Mouse (Mus musculus): ENCODE data around the gene Vps13d.

Vps13d gene

GRCm38 (mm10) chr4:144977057-144977456 lies 217.7 kb downstream of the Vps13d start:
- DNase-seq (ENCODE audit: low spot score in 2 of 2): no peak

DNA sequence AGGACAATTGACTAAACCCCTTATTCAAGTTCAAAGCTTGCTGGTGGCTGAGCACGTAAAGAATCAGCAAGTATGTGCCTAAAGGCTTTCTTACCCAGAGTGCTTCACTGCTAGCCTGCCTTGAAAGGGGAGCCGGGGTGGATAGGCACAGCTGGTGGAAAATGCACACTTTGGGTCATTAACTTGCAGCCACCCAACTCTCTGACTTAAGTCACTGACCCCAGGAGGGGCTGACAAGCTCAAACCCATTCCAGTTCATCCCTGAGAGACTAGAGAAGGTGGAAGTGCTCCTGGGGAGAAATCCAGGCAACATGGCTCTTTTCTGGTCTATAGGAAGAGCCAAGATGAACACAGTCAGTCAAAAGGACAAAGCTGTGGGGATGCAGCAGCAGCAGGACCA lies 219.3 kb downstream of the Vps13d start:
- no peak for DNase-seq (ENCODE audit: low spot score in 2 of 2)

- DNase-seq (ENCODE audit: low spot score in 2 of 2): no peak
Observed at GRCm38 (mm10) chr4:144974458-144974857, 220.3 kb downstream of the Vps13d start.

GRCm38 (mm10) chr4:144972948-144973720 lies 221.7 kb downstream of the Vps13d start:
- DNase-seq (ENCODE audit: low spot score in 2 of 2): peak in 1 of 2 experiments; percentile 44

DNA sequence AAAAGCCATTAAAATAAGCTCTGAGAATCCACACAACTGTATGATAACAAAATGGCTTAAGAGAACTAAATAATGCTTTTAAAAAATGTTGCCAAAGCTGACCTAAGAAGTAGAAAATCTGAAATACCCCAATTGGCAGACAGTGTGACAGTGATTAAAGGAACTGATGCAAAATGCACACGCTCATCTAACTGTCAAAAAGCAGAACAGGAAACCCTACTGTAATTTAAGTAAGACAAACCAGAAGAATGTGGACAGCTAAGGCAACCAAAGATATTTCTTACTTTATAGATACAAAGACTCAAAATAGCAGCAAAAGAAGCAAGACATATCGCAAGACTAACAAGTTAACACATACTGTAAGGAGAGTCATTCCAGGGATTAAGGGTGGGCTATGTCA lies 223.8 kb downstream of the Vps13d start:
- no peak for DNase-seq (ENCODE audit: low spot score in 2 of 2)

DNA sequence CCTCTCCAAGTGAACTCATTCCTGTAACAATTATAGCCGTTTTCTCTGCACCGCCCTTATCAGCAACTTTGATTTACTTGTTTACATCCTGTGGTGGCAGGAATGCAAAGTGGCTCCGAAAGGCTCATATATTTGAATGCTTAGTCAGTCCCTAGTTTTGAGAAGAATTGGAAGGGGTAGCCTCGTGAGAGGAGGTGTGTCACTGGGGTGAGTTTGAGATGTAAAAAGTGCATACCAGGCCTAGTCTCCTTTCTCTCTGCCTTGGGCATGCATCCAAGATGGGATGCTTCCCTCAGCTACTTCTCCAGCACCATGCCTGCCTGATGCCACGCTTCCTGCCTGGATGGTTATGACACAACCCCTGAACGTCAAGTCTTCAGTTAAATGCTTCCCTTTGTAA lies 225.8 kb downstream of the Vps13d start:
- DNase-seq (ENCODE audit: low spot score in 2 of 2): no peak

- DNase-seq (ENCODE audit: low spot score in 2 of 2): no peak
Observed at GRCm38 (mm10) chr4:144968371-144968770, 226.4 kb downstream of the Vps13d start.

DNA sequence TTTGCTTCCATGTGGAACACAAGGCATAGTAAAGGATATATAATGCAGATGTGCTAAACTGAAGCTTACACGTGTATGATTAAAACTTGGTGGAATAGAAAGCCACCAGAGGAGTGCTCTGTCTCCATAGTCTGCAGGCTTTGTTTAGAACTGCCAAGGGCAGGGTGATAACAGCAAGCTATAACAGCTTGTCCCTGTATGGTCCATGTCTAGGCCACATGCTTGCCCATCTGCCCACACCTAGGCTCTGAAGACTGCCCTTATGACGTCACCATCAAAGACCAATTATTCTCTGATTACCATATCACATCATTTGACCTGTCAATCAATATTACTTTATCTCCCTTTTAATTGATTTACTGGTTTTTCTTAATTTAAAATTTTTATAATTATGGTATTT lies 229.6 kb downstream of the Vps13d start:
- no peak for DNase-seq (ENCODE audit: low spot score in 2 of 2)

DNA sequence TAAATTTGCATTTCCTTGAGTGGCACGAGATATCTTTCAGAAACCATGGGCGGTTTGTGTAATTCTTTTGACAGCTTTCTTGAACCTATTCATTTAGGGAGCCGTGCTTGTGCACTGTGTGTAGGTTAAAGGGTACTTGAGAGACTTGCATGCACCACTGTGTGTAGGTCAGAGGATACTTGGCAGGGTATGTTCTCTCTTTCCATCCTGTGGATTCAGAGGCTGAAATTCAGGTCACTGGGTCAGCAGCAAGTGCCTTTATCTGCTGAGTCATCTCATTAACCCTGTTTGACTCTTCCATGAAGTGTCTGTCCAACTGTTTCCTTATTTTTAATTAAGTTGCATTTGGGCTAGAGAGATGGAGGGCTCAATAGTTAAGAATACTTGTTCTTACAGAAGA lies 233.1 kb downstream of the Vps13d start:
- DNase-seq (ENCODE audit: low spot score in 2 of 2): no peak

GRCm38 (mm10) chr4:144961232-144961631 lies 233.6 kb downstream of the Vps13d start:
- no peak for DNase-seq (ENCODE audit: low spot score in 2 of 2)

- DNase-seq (ENCODE audit: low spot score in 2 of 2): no peak
Observed at GRCm38 (mm10) chr4:144960188-144960904, 234.5 kb downstream of the Vps13d start.

DNA sequence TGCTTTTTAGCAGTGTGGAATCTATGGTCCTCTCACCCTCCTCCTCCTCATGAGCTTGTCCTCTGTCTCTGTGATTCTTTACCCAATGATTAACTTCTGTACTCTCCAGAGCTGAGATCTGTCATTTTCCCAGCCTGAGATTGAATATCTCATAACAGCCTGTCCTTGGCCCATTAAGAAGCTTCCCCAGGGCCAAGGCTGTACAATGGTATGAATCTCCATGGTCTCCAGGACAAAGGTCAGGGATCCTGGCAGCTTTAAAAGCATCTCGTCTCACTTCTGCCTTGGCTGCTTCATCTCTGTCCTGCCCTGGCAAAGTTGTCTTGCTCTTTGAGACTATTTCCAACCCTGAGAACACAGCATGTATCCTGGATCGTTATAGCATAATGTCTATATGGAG lies 237.1 kb downstream of the Vps13d start:
- no peak for DNase-seq (ENCODE audit: low spot score in 2 of 2)

GRCm38 (mm10) chr4:144957186-144957585 lies 237.6 kb downstream of the Vps13d start:
- DNase-seq (ENCODE audit: low spot score in 2 of 2): no peak

GRCm38 (mm10) chr4:144956293-144956692 lies 238.5 kb downstream of the Vps13d start:
- DNase-seq (ENCODE audit: low spot score in 2 of 2): no peak

DNA sequence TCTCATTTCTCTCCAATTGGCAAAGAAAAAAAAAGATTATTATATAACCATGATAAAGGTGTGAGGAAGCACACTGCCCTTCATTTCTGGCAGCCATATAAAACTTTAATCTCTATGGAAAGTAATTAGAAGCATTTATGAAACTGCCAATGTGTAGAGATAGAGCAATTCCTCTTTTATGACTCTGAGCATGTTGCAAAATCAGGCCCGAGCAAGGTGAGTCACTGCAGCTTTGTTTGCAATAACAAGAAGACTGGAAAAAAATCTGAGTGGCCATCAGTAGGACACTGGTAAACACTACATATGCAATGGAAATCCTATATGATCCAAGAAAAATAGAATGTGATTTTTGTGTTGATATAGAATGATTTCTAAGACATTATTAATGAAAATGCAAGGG lies 238.9 kb downstream of the Vps13d start:
- DNase-seq (ENCODE audit: low spot score in 2 of 2): no peak

GRCm38 (mm10) chr4:144953421-144953820 lies 241.4 kb downstream of the Vps13d start:
- no peak for DNase-seq (ENCODE audit: low spot score in 2 of 2)

- no peak for DNase-seq (ENCODE audit: low spot score in 2 of 2)
Observed at GRCm38 (mm10) chr4:144951859-144952258, 242.9 kb downstream of the Vps13d start.

DNA sequence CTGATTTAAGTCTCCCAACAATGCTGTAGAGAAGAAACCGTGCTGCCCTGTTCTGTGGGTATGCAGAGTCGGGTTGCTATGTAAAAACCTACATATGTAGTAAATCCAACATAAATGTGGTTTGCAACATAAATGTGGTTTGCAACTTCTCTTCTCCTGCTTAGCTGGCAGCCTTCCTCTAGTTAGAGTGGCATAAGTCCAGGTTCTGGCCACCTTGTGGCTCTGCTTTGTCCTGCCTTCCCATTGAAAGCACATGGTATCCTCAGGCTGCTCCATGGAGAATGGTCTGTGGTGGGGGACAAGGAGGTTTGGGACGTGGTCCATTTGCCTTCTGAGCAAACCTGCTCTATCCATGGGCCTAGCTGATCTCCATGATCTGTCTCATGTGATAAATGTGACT lies 243.9 kb downstream of the Vps13d start:
- no peak for DNase-seq (ENCODE audit: low spot score in 2 of 2)

GRCm38 (mm10) chr4:144950327-144950711 lies 244.5 kb downstream of the Vps13d start:
- no peak for DNase-seq (ENCODE audit: low spot score in 2 of 2)

DNA sequence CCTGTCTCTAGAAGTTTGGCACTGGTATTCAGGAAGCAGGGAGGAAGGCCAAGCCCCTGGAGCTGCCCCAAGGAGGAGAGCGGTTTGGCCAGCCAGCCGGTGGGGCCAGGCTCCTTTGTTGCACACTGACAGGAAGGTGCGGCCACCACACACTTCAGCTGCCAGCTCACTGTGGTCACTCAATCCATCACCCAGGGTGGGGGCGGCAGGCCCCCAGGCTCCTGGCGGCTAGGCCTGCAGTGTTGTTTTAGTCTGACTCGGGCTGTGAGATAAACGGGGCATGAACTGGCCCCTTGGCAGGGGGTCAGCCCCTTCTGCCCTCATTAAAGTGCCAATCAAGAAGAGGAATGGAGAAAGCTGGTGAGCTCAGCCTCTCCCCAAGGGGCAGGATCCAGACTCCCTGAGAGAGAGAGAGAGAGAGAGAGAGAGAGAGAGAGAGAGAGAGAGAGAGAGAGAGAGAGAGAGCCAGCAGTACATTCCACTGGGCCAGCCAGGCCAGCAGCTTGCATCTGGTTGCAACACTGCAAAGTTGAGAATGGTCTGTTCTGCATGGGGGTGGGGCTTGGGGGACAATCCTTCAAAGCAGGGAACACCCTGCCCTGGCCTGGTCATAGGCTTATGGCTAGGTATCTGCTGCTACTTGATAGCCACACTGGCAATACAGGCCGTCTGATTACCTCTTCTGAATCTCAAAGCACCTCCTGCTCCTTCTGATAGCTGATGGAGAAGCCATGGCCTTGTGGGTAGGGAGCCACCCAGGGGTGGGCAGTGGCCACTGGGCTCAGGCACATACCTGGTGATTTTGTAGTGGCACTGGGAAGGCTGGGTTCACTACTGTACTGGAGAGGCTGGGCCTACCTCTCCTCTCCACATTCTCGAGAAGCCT lies 245.1 kb downstream of the Vps13d start:
- DNase-seq (ENCODE audit: low spot score in 2 of 2): no peak

GRCm38 (mm10) chr4:144947738-144948390 lies 246.9 kb downstream of the Vps13d start:
- DNase-seq (ENCODE audit: low spot score in 2 of 2): no peak

DNA sequence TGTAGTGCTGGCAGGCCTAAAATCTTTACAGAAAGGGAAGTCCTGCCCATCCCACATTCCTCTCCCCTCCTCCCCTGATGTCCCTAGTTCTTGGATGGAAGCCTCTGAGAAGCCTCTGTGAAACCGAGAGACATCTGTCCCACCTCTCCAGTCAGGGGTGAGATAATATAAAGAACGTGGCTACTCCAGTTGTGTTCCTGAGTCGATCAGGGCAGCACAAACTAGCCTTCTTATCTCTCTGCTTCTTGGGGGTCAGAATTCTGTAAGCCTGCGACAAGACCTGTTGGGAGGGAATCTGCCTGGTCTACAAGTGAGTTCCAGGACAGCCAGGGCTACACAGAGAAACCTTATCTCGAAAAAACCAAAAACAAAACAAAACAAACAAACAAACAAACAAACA lies 251.5 kb downstream of the Vps13d start:
- no peak for DNase-seq (ENCODE audit: low spot score in 2 of 2)

Measured in frontal cortex, postnatal 36 days (tissue).